Mouse (Mus musculus) layer of hippocampus, adult 9-11 months (tissue): ENCODE data around the gene Cabcoco1.

ENCODE experiments used
- DNase-seq: peaks from one replicate; pipeline ENCODE4 v3.0.0; 2022

Cabcoco1 gene

DNA sequence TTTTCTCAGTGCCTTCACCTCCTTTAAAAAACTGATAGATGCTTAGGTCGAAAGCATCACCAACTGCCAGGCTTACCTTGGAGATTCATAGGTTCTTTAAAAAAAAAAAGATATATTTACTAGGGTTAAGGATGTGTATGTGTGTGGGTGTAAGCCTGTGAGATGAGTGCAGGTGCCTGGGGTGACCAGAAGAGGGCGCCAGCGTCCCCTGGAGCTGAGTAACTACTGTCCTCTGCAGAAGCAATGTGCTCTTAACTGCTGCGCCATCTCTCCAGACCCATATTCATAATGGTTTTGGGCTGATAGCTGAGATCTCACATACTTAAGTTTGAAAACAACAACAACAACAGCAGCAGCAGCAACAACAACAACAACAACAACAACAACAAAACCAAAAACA is 35.5 kb downstream of the Cabcoco1 start:
- DNase-seq = no peak

DNA sequence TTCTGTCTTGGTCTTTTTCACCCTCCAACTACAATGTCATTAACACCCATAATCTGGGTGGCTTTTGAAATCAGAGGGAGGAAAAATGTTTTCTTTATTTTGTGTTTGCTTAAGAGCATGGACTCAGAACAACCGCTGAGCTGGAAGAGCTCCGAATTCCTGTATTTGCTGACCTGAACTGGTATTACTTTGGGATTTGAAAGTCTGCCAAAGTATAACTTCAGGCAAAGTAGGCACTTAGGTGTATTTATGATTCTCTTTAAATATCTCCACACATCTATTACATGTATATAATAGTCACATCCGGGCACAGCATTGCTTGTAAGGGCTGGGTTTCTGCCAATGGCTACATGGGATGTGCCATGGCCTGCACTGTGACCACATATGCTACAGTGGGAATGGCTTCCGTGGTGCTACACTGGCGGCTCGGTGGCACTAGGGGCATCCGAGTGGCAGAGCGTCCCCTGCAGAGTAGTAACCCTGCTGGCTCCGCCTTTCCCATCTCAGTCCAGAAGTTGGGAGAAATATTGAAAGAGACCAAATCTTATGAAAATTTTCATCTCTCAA is 37.0 kb downstream of the Cabcoco1 start:
- no peak for DNase-seq

DNA sequence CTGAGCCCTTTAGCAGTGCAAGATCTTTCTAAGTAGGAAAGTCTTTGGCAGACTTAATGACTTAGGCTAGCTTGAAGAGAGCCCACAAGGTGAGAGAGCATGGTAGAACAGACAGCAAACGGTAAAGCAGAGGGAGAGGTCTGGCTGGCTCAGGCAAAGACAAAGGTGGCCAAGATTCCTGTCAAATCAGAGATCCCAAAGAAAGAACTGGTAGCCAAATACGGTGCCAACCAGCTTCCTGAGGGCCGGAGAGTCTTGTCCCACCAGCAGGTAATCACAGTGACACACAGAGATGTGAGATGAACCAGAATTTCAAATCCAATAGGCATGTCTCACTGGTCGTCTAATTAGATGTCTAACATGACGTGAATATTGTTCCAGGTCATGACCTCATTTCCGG is 40.6 kb downstream of the Cabcoco1 start:
- DNase-seq = no peak

DNA sequence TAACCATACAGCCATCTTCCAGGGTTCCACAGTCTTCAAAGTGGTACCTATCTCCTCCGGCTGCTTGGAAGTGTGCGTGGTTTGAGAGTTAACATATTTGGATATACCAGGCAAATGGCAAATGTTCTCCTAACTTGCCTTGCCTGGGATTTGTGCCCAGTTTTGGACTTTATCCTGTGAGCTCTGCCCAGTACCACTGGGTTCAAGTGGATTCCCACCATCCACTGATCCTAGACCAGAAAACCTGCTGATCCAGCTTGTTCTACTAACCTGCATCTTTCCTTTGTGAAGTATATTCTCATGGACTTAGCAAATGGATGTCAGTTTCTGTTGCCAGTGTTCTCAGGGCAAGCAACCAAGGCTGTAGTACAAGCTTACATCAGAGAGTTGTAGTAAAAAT is 46.5 kb downstream of the Cabcoco1 start:
- no peak for DNase-seq

DNA sequence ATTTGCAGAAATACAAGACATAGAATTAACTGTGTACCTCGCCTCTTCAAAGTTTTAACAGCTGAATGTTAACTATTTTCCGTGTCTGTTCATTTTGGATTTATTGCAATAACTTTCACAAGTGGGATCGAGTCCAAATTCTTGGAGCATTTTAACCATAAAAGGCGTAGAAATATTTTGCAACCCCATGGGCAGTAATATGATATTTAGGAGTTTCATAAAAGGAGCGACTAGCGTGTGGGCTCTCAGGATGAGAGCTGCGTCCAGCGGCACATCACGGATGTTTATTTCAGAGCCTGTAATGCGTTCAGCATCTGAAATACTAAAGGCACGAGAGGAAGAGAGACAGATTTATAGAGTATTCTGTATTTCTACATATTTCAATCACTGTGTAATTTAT is 50.1 kb downstream of the Cabcoco1 start:
- DNase-seq = no peak

DNA sequence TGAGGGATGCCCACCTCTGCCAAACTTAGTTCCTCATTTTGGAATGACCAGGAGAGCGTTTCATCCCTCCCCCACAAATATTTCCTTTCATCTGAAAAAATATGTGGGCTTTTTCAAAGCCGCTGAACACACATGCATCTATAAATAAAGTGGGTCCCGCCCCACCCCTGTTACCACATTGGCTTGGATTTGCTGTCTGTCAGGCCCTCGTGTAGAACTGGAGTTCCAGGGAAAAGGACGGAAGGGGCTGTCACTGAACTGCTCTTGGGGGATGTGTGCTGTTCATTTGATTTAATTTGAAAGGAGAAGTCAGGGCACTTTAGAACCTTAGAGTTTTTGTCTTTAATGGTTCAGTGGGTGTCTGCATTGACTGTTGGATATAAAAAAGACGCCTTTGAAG is 50.9 kb downstream of the Cabcoco1 start:
- no peak for DNase-seq

DNA sequence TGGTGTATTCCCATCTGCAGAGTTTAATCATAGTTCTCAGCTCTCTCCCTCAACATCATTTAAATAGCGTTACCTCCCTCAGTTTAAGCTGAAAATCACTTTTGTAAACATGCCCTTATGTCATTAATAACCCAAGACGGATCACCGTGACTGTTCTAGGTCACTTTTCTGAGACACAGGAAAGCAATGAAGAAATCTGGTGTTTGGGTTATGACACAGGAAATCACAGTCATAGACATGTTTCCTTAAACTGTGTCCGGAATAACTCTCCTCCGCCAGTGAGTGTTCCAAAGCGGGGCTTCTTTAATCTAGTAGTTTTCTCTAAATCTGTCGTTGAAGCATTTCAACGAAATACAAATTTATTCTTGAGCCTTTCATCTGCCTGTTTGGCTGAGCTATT is 68.9 kb downstream of the Cabcoco1 start:
- no peak for DNase-seq

DNA sequence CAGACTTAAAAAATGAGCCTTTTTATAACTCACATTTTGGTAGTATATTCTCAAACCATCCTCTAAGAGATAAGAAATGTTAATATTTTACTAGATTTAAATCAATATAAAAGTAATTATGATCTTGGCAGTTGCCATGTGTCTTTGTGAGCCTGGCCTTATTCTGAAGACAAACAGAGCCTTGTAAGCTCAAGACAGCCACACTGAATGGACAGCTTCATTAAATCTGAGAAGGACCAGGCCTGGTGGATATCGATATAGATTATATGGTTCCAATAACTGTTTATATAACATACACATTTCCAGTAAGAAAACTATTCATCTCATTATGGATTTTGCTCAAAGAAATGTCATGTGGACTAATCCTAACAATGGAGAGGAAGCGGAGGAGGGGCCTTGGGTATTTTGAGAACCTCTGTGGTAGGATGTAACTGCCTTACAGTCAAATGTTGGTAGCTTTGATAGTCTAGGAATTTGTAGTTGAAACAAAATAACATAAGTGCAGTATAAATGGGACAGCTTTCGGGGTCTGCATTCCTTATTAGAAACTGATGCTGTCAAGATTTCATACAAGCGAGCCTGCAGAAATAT is 75.9 kb downstream of the Cabcoco1 start:
- DNase-seq = no peak

DNA sequence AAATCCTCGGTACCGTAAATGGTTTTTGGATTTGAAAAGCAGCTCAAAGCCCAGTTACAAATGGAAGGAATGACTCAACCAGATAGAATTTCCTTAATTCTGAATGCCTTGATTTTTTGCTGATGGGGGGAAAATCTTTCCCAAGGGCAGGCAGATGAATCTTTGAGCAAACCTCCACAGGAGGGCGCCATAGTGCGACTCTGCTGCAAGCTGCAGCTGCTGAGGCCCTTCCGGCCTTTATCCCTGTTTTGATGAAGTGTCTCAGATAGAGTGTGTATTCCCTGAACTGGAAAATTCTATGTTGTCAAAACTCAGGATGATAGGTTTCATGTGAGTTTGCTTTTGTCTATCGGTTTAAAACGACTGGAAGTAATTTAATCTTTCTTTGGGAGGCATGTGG is 76.8 kb downstream of the Cabcoco1 start:
- peak; percentile 54 for DNase-seq

DNA sequence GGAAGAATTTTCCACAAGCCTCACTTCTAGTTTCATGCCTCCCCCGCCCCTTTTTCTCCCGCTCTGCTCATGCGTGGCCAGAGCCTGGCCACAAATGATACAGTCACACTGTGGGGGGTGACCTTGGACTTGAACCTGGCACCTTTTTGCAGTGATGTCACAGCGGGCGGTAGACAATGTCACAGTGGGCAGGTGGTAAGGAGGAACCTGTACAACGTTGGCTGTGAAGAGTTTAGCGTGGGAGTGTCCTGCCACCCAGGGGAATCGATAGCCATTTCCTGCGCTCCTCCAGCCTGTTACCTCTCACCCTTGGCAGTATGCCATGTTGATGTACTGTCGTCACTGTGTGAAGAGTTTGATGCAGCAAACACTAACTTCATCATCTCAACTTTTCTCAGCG is 81.9 kb downstream of the Cabcoco1 start:
- no peak for DNase-seq

DNA sequence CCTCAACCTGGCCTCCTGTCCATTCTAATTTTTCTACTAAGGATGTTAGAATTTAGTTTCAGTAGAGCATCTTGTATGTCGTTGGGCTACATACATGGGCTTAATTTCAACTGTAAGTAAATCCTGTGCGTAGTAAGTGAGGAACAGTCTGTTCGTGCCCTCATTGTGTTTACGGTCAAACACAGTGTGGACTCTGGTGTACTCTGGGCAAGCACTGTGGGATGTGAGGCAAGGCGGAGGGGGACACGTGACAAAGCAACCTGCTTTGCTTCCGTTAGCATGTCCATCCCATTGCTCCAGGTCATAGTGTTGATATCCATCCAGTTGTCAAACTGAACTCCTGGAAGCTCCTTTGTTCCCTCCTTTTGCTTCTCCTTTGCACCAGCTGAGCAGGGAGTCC is 84.7 kb downstream of the Cabcoco1 start:
- DNase-seq = no peak

DNA sequence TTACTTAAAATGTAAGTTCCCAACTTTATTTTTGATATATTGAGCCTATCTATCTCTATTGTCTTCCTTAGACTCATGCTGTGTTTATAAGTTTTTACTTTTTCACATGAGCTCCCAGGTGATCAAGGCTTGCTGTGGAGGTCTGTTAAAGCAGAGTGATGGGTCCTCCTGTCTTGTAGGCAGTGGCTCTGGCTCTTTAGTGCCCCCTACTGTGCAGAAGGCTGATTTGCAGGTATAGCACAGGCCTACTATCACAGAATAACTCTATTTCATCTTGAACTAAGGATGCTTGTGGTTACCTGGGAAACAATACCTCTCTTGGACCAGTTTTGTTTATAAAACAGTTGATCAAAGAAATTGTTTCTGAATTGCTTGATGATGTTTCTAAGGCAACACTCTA is 87.2 kb downstream of the Cabcoco1 start:
- no peak for DNase-seq

DNA sequence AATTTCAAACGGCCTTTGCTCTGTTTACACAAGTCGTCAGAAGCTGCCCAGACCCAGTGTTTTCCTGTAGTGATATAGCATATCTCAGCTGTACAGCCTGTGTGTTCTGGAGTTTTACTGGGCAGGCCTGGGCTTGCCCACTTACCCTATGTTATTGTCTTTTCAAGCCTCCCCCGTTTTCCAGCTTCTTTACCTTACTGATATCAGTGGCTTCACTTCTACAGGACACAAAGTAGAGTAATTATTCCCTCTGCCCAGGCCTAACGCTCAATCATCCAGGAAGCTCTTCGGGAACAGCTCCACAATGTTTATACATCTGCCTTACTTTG is 94.9 kb downstream of the Cabcoco1 start:
- no peak for DNase-seq

DNA sequence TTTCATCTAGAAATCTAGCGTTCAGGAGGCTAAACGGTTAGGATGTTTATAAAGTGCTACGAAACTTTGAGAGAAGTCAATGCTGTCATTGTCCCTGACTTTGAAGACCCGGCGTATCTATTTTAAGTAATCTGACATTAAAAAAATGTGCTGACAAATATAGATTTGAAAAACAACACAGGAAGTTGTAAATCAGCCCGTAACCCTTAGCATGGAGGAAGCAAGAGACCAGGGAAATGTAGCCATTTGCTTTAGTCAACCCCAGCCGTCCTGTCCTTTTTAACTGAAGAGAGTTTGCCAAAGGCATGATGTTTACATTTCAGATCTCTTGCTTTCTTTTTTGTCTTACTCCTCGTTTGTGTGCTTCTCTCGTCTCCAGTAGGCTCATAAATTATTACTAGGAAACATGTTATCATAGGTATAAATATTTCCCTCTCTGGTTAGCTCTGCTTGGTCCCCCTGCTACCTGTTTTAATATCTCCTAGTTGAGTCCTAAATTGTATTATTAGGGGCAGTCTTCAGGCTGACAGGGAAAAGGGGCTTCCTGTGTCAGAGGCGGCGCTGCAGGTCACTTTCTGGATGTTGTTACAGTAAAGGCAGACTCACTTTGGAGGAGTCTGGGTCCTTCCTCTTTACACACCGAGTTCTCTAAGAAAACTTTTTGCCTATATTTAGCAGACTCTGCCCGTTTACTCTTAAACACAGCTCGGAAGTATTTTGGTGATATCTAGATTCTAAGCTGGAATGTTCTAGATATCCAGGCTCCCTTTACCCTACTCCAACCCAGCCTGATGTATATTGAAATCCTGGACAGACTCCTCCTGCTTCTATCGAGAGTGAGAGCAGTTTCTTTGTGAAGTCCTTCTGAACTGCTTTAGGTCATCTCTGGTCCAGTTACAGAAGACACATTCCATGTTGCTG is 95.6 kb downstream of the Cabcoco1 start:
- DNase-seq = no peak

DNA sequence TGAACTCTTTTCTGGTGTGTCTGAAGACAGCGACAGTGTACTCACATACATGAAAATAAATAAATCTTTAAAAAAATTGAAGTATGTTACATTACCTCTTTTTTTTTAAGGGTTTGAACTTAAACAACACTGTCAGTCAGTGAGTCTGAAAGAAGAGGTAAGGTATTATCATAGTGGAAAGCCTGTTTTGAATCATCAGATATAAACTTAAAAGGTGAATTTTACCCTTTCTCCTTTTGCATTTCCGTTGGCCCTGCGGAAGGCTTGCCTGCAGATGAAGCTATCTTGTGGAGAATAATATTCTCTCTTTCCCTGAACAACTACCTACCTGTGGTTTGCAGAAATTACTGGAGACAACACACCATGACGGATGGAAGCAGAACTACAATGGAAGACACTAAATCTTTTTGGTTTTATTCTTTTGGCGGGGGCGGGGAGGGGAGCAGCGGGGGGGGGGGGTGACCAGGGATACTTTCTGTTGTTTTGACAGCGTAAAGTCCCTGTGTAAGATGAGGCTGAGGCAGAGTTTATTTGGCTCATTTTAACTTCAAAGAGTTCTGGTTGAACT is 96.4 kb downstream of the Cabcoco1 start:
- DNase-seq = no peak

DNA sequence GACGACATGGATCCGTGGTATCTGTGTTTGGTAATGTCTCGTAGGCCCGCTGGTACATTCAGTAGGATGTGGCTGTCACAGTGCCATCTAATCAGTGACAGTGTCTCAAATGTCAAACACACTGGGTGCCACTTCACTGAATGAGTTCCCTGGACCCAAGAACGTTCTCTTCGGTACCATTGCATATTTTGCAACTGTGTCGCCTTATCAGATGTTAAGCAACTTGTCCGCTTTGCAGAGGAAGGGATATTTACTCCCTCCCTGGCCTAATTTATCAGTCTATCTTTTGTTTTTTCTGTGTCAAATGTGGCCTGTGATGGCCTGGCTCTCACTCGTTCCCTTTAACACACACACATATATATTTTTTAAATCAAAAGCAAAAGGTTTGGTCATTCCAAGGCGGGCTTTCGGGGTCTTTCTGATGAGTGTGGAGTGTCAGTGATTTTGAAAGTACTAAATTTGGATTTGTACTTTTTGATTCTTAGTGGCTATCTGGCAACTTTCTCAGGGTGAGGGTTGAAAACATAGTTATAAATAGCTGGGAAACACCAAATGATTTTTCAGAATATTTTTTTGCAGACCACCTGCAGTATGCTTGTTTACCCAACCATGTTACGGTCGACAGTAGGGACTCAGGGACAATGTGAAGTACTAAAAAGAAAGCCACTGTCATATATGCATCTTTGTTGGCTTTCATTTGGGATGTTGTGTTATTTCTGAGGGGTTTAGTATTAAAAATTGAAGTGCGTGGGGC is 97.2 kb downstream of the Cabcoco1 start:
- no peak for DNase-seq

DNA sequence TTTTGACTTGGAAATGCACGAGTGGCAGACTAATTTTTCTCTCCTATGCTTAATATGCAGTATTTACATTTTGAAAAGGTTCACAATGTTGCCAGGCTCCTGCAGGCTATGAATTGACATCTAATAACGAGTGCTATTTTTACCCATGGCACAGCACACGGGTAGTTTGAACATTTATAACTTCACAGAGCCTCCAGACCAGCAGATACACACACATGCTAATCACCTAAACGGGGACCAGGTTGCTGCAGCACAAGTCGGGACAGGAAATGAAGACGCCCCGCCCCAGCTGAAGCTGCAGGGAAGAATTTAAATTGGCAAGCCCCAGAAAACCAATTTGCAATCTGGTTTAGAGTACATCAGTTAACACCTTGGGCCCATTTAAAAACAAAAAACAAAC is 98.6 kb downstream of the Cabcoco1 start:
- no peak for DNase-seq

DNA sequence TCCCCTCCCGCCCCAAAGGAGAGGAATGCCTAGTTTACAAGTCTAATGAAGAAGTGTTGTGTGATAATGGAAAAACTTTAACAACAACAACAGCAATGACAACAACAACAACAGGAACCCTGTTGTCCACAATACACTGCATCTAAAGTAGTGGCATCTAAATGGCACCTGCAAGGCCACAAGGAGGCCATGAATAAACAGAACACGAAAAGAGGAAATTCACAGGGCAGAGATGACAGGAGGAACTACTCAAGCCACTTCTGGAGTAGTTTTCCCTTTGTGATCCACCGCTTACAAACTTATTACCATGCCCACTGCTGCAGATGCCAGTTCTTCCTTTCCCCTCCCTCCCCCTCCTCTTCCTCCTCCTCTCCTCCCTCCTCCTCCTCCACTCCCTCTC is 99.0 kb downstream of the Cabcoco1 start:
- DNase-seq = no peak

DNA sequence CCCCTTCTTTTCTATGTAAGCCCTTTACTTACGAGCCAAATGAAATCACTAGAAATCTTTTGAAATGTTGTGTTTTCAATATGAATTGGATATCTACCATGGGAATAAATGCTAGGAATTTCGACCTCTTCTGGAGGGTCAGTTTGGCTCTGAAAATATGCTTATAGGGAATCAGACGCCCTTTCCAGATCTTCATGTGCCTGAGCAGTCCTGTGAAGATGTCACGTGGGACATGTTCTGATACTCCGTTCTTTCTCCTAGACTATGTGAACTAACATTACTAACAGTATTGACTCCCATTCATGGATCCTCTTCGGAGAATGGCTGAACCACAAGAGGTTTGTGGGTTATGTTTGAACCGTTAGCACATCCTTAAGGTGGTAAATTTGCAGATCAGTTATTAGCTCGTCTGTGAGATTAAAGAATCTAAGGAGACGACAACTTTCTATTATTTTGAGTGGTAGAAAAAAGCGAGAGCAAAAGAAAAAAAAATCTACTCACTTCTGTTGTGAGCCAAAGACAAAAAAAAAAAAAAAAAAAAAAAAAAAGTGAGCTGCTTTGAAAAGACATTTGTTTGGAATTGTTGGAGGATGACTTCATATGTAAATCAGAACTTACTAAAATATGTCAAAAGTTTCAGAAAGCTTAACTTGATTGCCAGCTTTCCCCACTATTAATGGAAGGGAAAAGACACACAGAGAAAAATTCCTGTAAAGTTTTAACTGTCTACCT is 99.6 kb downstream of the Cabcoco1 start:
- DNase-seq = no peak

DNA sequence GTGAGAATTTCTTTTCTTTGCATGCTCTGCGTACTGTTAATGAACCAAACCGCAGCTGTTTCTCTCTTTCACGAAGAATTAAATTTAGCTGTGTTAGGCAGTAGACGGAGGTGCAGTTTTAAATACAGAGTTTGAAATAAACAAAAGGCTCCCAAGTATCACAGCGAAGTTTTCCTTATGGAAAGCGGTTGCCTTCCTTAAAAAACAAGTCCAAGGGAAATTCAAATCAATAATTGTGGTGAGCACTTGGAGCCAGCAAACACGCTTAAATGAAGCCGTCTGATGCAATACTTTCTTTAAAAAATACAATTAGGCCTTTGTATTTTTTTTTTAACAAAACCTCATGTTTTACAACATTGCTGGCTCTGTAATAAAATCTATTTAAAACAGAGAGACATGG is 101.2 kb downstream of the Cabcoco1 start:
- DNase-seq = no peak

DNA sequence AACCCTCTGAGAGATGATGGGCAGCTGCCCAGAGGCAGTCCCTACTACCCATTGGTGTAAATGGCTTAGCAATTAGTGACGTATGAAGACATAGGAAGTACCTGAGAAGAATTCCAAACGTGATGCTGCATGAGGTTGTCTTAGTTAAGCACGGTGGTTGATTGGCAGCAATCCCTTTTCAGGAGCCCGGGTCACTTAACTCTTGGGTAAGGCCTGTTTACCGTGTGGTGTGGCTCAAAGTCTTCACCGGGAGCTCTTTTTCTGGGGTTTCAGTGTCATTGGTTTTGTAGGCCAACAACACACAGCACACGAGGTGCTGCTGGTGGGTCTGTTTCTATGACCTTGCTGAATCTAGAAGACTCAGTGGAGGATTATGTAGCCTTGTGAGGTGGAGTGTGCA is 105.9 kb downstream of the Cabcoco1 start:
- DNase-seq = no peak

DNA sequence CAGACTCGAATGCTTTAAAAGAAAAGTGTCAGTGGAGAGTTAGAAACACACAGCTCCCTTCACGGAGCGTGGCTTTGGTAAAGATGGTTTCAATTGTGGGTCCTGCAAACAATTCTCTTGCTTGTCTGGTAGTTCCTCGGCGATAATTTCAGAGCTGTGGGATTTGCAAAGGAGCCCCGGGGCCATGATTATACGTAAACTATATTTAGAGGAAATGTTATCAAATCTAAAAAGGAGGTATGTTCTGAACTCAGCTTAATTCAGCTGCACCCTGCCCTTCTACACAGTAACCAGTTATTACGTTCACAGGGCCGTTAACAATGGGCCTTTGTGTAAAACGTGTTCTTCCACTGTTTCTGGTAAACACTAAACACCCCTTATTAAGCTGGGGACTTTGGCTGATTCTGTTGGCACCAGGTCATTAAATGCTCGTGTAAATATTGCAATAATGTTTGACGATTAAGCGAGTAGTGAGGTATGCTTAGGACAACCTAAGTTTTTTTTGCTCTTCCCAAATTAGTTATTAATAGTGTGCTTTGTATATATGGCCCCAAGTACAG is 106.6 kb downstream of the Cabcoco1 start:
- no peak for DNase-seq
